In genomic region chr16:32201004-32201325, GRCm38 (mm10) we compare ENCODE assay signal across 11 mouse cellular contexts. TPM values are rescaled to one million over a fixed set of nuclear protein-coding genes. Genes with fewer than 3 reads are reported as not detected.
DNase-seq lines count a peak whose midpoint lies in the region; ATAC-seq lines count a peak whose summit lies in the region.
"Had no signal": no experiment of that assay in that cellular context is flagged by ENCODE, and none has a peak within 500 bp of the region (broad histone marks: within the 10 kb centered on the region; RNA-seq: fewer than 3 reads in every experiment).

No protein-coding gene starts in this region.

- H3K9ac ChIP-seq in heart, embryonic 16.5 days (ENCODE audit: low read length), result no peak overlapping the region
- no peak overlapping the region for H3K9ac ChIP-seq in embryonic facial prominence, embryonic 12.5 days
- no peak overlapping the region for H3K9ac ChIP-seq in intestine, embryonic 14.5 days (ENCODE audit: low read length)
- no peak overlapping the region for H3K9ac ChIP-seq in midbrain, embryonic 12.5 days (replicated peaks)

- H3K4me1 ChIP-seq in heart, embryonic 16.5 days (ENCODE audit: control insufficient read depth, insufficient read depth, low read length), result no peaks in the 10 kb centered on the region
- peaks cover 10% of the 10 kb centered on the region for H3K4me1 ChIP-seq in embryonic facial prominence, embryonic 12.5 days
- H3K4me1 ChIP-seq in intestine, embryonic 14.5 days (replicated peaks; ENCODE audit: control insufficient read depth, insufficient read depth, low read length), result no peaks in the 10 kb centered on the region; the same call in 1 of the 2 replicates
- peaks cover 8% of the 10 kb centered on the region for H3K4me1 ChIP-seq in midbrain, embryonic 12.5 days

- no peaks in the 10 kb centered on the region for H3K36me3 ChIP-seq in heart, embryonic 16.5 days (ENCODE audit: control insufficient read depth, insufficient read depth)
- no peaks in the 10 kb centered on the region for H3K36me3 ChIP-seq in embryonic facial prominence, embryonic 12.5 days
- H3K36me3 ChIP-seq in intestine, embryonic 14.5 days (ENCODE audit: control insufficient read depth, insufficient read depth, low read length), result no peaks in the 10 kb centered on the region
- H3K36me3 ChIP-seq in midbrain, embryonic 12.5 days, result no peaks in the 10 kb centered on the region

- ATAC-seq in heart, embryonic 16.5 days (replicated peaks; ENCODE audit: extremely low read depth, insufficient read depth, low FRiP score), result no peak; the same call in 1 of the 2 replicates
- ATAC-seq in embryonic facial prominence, embryonic 12.5 days (ENCODE audit: insufficient number of reproducible peaks, insufficient read depth, low FRiP score, low TSS enrichment), result no peak
- no peak for ATAC-seq in intestine, embryonic 14.5 days (replicated peaks; ENCODE audit: low FRiP score, low TSS enrichment, low read depth)
- ATAC-seq in midbrain, embryonic 12.5 days (ENCODE audit: low FRiP score, low read depth), result no peak
- no peak for ATAC-seq in CD4-positive, CD25-positive, alpha-beta regulatory T cell, adult 4 months

- 78% methylated on average over 9 of the region's 9 CpGs for WGBS in heart, embryonic 16.5 days
- WGBS in embryonic facial prominence, embryonic 12.5 days, result 32% methylated on average over 9 of the region's 9 CpGs
- WGBS in intestine, embryonic 14.5 days, result 68% methylated on average over 9 of the region's 9 CpGs
- WGBS in midbrain, embryonic 12.5 days, result 62% methylated on average over 9 of the region's 9 CpGs

- no peak overlapping the region; the same call in 1 of the 2 replicates for H3K4me2 ChIP-seq in heart, embryonic 16.5 days (ENCODE audit: low read depth, low read length)
- peak overlapping the region; percentile 46 for H3K4me2 ChIP-seq in embryonic facial prominence, embryonic 12.5 days (replicated peaks)
- no peak overlapping the region for H3K4me2 ChIP-seq in intestine, embryonic 14.5 days (ENCODE audit: low read length)
- H3K4me2 ChIP-seq in midbrain, embryonic 12.5 days (replicated peaks), result peak overlapping the region; percentile 2; the same call in 1 of the 2 replicates

- peak overlapping the region; percentile 49 for H3K27ac ChIP-seq in heart, embryonic 16.5 days (ENCODE audit: low read length)
- H3K27ac ChIP-seq in embryonic facial prominence, embryonic 12.5 days, result peak overlapping the region; percentile 93
- peak overlapping the region; percentile 16; the same call in 1 of the 2 replicates for H3K27ac ChIP-seq in intestine, embryonic 14.5 days (ENCODE audit: low read depth)
- 0 out of 2 replicates have a peak overlapping the region, but pooled peaks have one; percentile 36 for H3K27ac ChIP-seq in midbrain, embryonic 12.5 days (replicated peaks)

- intact Hi-C loops in heart, postnatal 25 days (cut with DNase I), result loop anchor here (5.0 kb wide), 1 partner anchor 84 kb away; no protein-coding TSS in a partner anchor

- no peak for DNase-seq in heart, postnatal 25 days (ENCODE audit: low spot score)
- DNase-seq in intestine, embryonic 14.5 days (ENCODE audit: low spot score), result no peak
- no peak for DNase-seq in layer of hippocampus, adult 8-10 months (ENCODE audit: low spot score in 2 of 2)
- DNase-seq in spleen, postnatal 14 days (ENCODE audit: low spot score in 2 of 2), result no peak
- DNase-seq: right cerebral cortex, postnatal 4 days had no signal

- peak overlapping the region; percentile 25; the same call in 1 of the 2 replicates for H3K4me3 ChIP-seq in heart, embryonic 16.5 days (ENCODE audit: low read length)
- peak overlapping the region; percentile 31 for H3K4me3 ChIP-seq in embryonic facial prominence, embryonic 12.5 days
- H3K4me3 ChIP-seq in intestine, embryonic 14.5 days (ENCODE audit: low read depth, low read length), result no peak overlapping the region
- H3K4me3 ChIP-seq in midbrain, embryonic 12.5 days, result no peak overlapping the region

- no peaks in the 10 kb centered on the region for H3K27me3 ChIP-seq in heart, embryonic 16.5 days (ENCODE audit: control insufficient read depth, insufficient read depth, low read length)
- H3K27me3 ChIP-seq in embryonic facial prominence, embryonic 12.5 days, result no peaks in the 10 kb centered on the region
- H3K27me3 ChIP-seq in intestine, embryonic 14.5 days (replicated peaks; ENCODE audit: control insufficient read depth, insufficient read depth, low read length), result no peaks in the 10 kb centered on the region
- H3K27me3 ChIP-seq in midbrain, embryonic 12.5 days, result no peaks in the 10 kb centered on the region

- H3K9me3 ChIP-seq in heart, embryonic 16.5 days (replicated peaks; ENCODE audit: control insufficient read depth, low read length), result 0 out of 2 replicates have a peak, but pooled peaks cover 3% of the 10 kb centered on the region
- H3K9me3 ChIP-seq in embryonic facial prominence, embryonic 12.5 days, result no peaks in the 10 kb centered on the region
- H3K9me3 ChIP-seq in intestine, embryonic 14.5 days (ENCODE audit: control insufficient read depth, low read length), result no peaks in the 10 kb centered on the region
- peaks cover 4% of the 10 kb centered on the region; the same call in 1 of the 2 replicates for H3K9me3 ChIP-seq in midbrain, embryonic 12.5 days

RNA-seq across cellular contexts. Expression of gene Bex6, which starts 21.3 kb away (rescaled TPM):
- polyA plus RNA-seq in heart, embryonic 16.5 days (2015; fragmentation: Nextera tagmentation; extraction: Ambion mirVana), result 0.47 and 1.1 TPM in 2 replicates
- total RNA-seq in heart, postnatal 25 days (2021), result not detected
- polyA plus RNA-seq in embryonic facial prominence, embryonic 12.5 days (2016; fragmentation: Nextera tagmentation; extraction: Ambion mirVana), result 0.22 and 0.31 TPM in 2 replicates
- polyA plus RNA-seq in intestine, embryonic 14.5 days (2014; fragmentation: Nextera tagmentation; extraction: Ambion mirVana), result not detected in 2 replicates
- not detected in 2 replicates for polyA plus RNA-seq in midbrain, embryonic 12.5 days (2016; fragmentation: Nextera tagmentation; extraction: Ambion mirVana)
- total RNA-seq in layer of hippocampus, adult 8-10 months (2022), result not detected
- not detected for polyA plus RNA-seq in CD4-positive, CD25-positive, alpha-beta regulatory T cell, adult 4 months (2017; shearing (Covaris generic))
- total RNA-seq: gastrocnemius, postnatal 14 days; left cerebral cortex, postnatal 14 days had no signal

RNA-seq across cellular contexts. Expression of gene Nrros, which starts 35.6 kb away (rescaled TPM):
- polyA plus RNA-seq in heart, embryonic 16.5 days (2015; fragmentation: Nextera tagmentation; extraction: Ambion mirVana), result 18.1 and 20.5 TPM in 2 replicates
- total RNA-seq in heart, postnatal 25 days (2021), result 1 to 10 TPM; 5.3 to 5.6 TPM
- polyA plus RNA-seq in embryonic facial prominence, embryonic 12.5 days (2016; fragmentation: Nextera tagmentation; extraction: Ambion mirVana), result 9.9 and 11.1 TPM in 2 replicates
- polyA plus RNA-seq in intestine, embryonic 14.5 days (2014; fragmentation: Nextera tagmentation; extraction: Ambion mirVana), result 15.7 and 17.3 TPM in 2 replicates
- polyA plus RNA-seq in midbrain, embryonic 12.5 days (2016; fragmentation: Nextera tagmentation; extraction: Ambion mirVana), result 6.9 and 9.9 TPM in 2 replicates
- 10 to 100 TPM in 3 of 4 experiments, 1 to 10 TPM in 1; 9.6 to 16.2 (median 11.9) TPM for total RNA-seq in layer of hippocampus, adult 8-10 months (2022)
- 10 to 100 TPM; 61.7 to 77.0 TPM for polyA plus RNA-seq in CD4-positive, CD25-positive, alpha-beta regulatory T cell, adult 4 months (2017; shearing (Covaris generic))

RNA-seq across cellular contexts. Expression of gene Fbxo45, which starts 46.0 kb away (rescaled TPM):
- 3.7 and 5.1 TPM in 2 replicates for polyA plus RNA-seq in heart, embryonic 16.5 days (2015; fragmentation: Nextera tagmentation; extraction: Ambion mirVana)
- total RNA-seq in heart, postnatal 25 days (2021), result 10 to 100 TPM; 12.8 to 13.1 TPM
- polyA plus RNA-seq in embryonic facial prominence, embryonic 12.5 days (2016; fragmentation: Nextera tagmentation; extraction: Ambion mirVana), result 22.3 and 24.8 TPM in 2 replicates
- polyA plus RNA-seq in intestine, embryonic 14.5 days (2014; fragmentation: Nextera tagmentation; extraction: Ambion mirVana), result 9.2 and 10.2 TPM in 2 replicates
- 21.5 and 26.8 TPM in 2 replicates for polyA plus RNA-seq in midbrain, embryonic 12.5 days (2016; fragmentation: Nextera tagmentation; extraction: Ambion mirVana)
- 10 to 100 TPM; 35.9 to 46.6 (median 40.6) TPM for total RNA-seq in layer of hippocampus, adult 8-10 months (2022)
- polyA plus RNA-seq in CD4-positive, CD25-positive, alpha-beta regulatory T cell, adult 4 months (2017; shearing (Covaris generic)), result 1 to 10 TPM; 5.3 to 5.5 TPM

RNA-seq across cellular contexts. Expression of gene Wdr53, which starts 46.1 kb away (rescaled TPM):
- polyA plus RNA-seq in heart, embryonic 16.5 days (2015; fragmentation: Nextera tagmentation; extraction: Ambion mirVana), result 11.6 and 11.9 TPM in 2 replicates
- 1 to 10 TPM; 7.2 to 7.8 TPM for total RNA-seq in heart, postnatal 25 days (2021)
- 16.6 and 18.0 TPM in 2 replicates for polyA plus RNA-seq in embryonic facial prominence, embryonic 12.5 days (2016; fragmentation: Nextera tagmentation; extraction: Ambion mirVana)
- polyA plus RNA-seq in intestine, embryonic 14.5 days (2014; fragmentation: Nextera tagmentation; extraction: Ambion mirVana), result 17.3 and 20.4 TPM in 2 replicates
- 14.4 and 16.8 TPM in 2 replicates for polyA plus RNA-seq in midbrain, embryonic 12.5 days (2016; fragmentation: Nextera tagmentation; extraction: Ambion mirVana)
- 10 to 100 TPM; 12.2 to 14.1 (median 12.8) TPM for total RNA-seq in layer of hippocampus, adult 8-10 months (2022)
- 10 to 100 TPM; 21.4 to 22.3 TPM for polyA plus RNA-seq in CD4-positive, CD25-positive, alpha-beta regulatory T cell, adult 4 months (2017; shearing (Covaris generic))

Comparison
In these comparisons a context has a peak if more than half of its experiments do, and no peak if none do; other contexts are left out.
1. H3K27ac ChIP-seq: peak in every context shown above with its lines; median percentile 93 in embryonic facial prominence, embryonic 12.5 days; 49 in heart, embryonic 16.5 days; 36 in midbrain, embryonic 12.5 days; 16 in intestine, embryonic 14.5 days.
2. H3K4me2 ChIP-seq: peak in embryonic facial prominence, embryonic 12.5 days (single experiment) and midbrain, embryonic 12.5 days (single experiment); none in heart, embryonic 16.5 days (single experiment) and intestine, embryonic 14.5 days (single experiment).
3. H3K4me3 ChIP-seq: peak in heart, embryonic 16.5 days (single experiment) and embryonic facial prominence, embryonic 12.5 days (single experiment); none in intestine, embryonic 14.5 days (single experiment) and midbrain, embryonic 12.5 days (single experiment).